Mouse (Mus musculus) ES-E14 (cell line): ENCODE data around the gene Dnajc6. TPM values are rescaled to one million over a fixed set of nuclear protein-coding genes. Genes with fewer than 3 reads are reported as not detected.
A peak's percentile ranks its signal among the peaks of the same experiment; 100 is the strongest.

Experiments used
- DNase-seq: peaks from one replicate; pipeline ENCODE4 v3.0.0-alpha.2; 2013; ENCODE audit warnings: low read depth, low spot score
- H3K27ac ChIP-seq: 2 replicates; pipeline ENCODE4 v1.5.1; 2012; ENCODE audit warnings: low read depth, mild to moderate bottlenecking, low read length, moderate library complexity, mixed read lengths; ENCODE audit not compliant: poor library complexity, insufficient read depth, severe bottlenecking
- H3K36me3 ChIP-seq: 2 replicates; pipeline ENCODE4 v1.6.1; 2012; ENCODE audit warnings: mild to moderate bottlenecking, low read length, moderate library complexity, mixed read lengths; ENCODE audit not compliant: control insufficient read depth, poor library complexity, insufficient read depth, severe bottlenecking
- H3K4me1 ChIP-seq, 2 experiments: fragments of 150-350 bp in 1 of 2; sonication (generic) in 1 of 2; 2 replicates each; pipeline ENCODE4 v1.6.1; 2012; ENCODE audit warnings: low read length in 2 of 2, mild to moderate bottlenecking in 1 of 2, mixed read lengths in 1 of 2; ENCODE audit not compliant: control insufficient read depth in 2 of 2, insufficient read depth in 2 of 2, poor library complexity in 1 of 2
- H3K4me3 ChIP-seq, 2 experiments: fragments of 150-350 bp in 1 of 2; sonication (generic) in 1 of 2; 2 replicates each; pipeline ENCODE4 v1.5.1; 2012; ENCODE audit warnings: low read length in 2 of 2, low read depth in 1 of 2, mild to moderate bottlenecking in 1 of 2, mixed read lengths in 1 of 2; ENCODE audit not compliant: insufficient read depth in 1 of 2, poor library complexity in 1 of 2, severe bottlenecking in 1 of 2
- H3K9ac ChIP-seq: 2 replicates; pipeline ENCODE4 v1.6.1; 2012; ENCODE audit warnings: low read depth, mild to moderate bottlenecking, low read length, mixed read lengths; ENCODE audit not compliant: poor library complexity, insufficient read depth, severe bottlenecking
- H3K9me3 ChIP-seq: fragments of 150-350 bp; sonication (generic); 2 replicates; pipeline ENCODE4 v1.6.1; 2012; ENCODE audit warnings: low read depth, mild to moderate bottlenecking, low read length; ENCODE audit not compliant: control insufficient read depth, insufficient read depth
- CHD2 ChIP-seq: IDR thresholded peaks from 2 replicates; pipeline ENCODE4 v1.6.1; 2014; ENCODE audit warnings: mild to moderate bottlenecking, low read depth, low read length, inconsistent platforms
- HCFC1 ChIP-seq: IDR thresholded peaks from 2 replicates; pipeline ENCODE4 v1.6.1; 2012; ENCODE audit warnings: low read length, inconsistent platforms, borderline replicate concordance; ENCODE audit not compliant: insufficient read depth
- MAFK ChIP-seq: IDR thresholded peaks from 2 replicates; pipeline ENCODE4 v1.6.1; 2014; ENCODE audit warnings: mild to moderate bottlenecking, low read depth, low read length, inconsistent platforms; ENCODE audit not compliant: insufficient read depth
- ZC3H11A ChIP-seq: IDR thresholded peaks from 2 replicates; pipeline ENCODE4 v1.6.1; 2012; ENCODE audit warnings: low read depth, mild to moderate bottlenecking, inconsistent platforms, low read length, borderline replicate concordance
- ZNF384 ChIP-seq: IDR thresholded peaks from 2 replicates; pipeline ENCODE4 v1.6.1; 2012; ENCODE audit warnings: low read depth, low read length, inconsistent platforms
- in situ Hi-C, 2 experiments: fragments of 600-800 bp; cut with MboI; formaldehyde crosslinking; loops; one replicate each; pipeline ENCODE4 v1.15.1; 2025; ENCODE audit warnings: low sequenced_read_pairs in 2 of 2, inconsistent platforms in 1 of 2; ENCODE audit not compliant: unreplicated experiment in 2 of 2
- total RNA-seq: library from RNA; depleted of rRNA; stranded (reverse); fragments of 300-350 nt; gene quantifications from 2 replicates; pipeline ENCODE4 v1.2.3, GENCODE M21; 2012

Dnajc6 gene
- total RNA-seq, 1 experiment = 7.2 TPM

GRCm38 (mm10) chr4:101637472-101637871, 141.0 kb downstream of the Dnajc6 start:
- in situ Hi-C loops = no loop called here
- TF ChIP-seq MAFK (no peak), ZNF384 (no peak), HCFC1 (no peak), ZC3H11A (no peak), CHD2 (no peak)
- no peaks in the 10 kb centered on the region for H3K4me1 ChIP-seq

DNA sequence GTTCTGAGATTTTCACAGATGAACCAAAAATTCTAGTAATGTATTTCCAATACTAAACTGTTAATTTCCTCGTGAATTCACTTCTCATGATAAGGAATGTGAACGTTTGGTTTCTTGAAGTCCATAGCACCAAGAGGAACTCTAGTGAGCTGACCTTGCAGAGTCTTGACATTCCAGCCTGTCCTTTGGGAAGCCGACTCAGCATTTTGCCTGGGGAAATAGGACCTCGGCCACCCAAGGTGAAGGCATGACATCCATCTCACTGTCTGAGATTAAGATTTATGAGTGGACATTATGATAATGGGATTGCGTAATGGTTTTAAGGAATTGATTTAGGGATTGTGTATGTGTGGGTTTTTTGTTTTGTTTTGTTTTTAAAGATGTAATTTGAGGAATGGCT, 144.2 kb downstream of the Dnajc6 start:
- Histone ChIP-seq H3K9me3 (no peaks in the 10 kb centered on the region), H3K4me3 (no peak overlapping the region), H3K36me3 (peaks cover 2% of the 10 kb centered on the region; the same call in 1 of the 2 replicates), H3K9ac (no peak overlapping the region), H3K27ac (no peak overlapping the region), H3K4me1 (no peaks in the 10 kb centered on the region)
- in situ Hi-C loops = no loop called here
- DNase-seq = no peak
- TF ChIP-seq ZNF384 (no peak), MAFK (peak; percentile 70)

More at GRCm38 (mm10) chr4:101637472-101637871, 141.0 kb downstream of the Dnajc6 start:
- no peaks in the 10 kb centered on the region for H3K9me3 ChIP-seq
- DNase-seq = no peak
- peaks cover 2% of the 10 kb centered on the region; the same call in 1 of the 2 replicates for H3K36me3 ChIP-seq
- H3K4me3 ChIP-seq = no peak overlapping the region
- no peak overlapping the region for H3K27ac ChIP-seq
- no peak overlapping the region for H3K9ac ChIP-seq

DNA sequence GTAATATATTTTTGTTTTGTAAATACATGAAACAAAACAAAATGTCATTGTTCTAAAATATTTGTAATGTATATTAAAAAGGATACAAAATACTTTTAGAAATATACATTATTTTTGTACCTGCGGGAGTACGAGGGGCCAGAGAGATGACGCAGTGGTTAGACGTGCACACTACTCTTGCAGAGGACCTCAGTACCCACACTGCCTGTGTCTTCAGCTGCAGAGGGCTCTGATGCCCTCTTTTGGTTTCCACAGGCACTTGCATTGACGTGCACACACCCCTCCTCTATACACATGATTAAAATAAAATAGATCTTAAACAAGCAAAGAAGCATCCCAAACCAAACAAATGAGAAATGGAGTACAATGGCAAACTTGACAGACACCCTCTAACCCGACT, 146.3 kb downstream of the Dnajc6 start:
- no peak for DNase-seq
- TF ChIP-seq ZNF384 (no peak), HCFC1 (no peak), CHD2 (no peak), ZC3H11A (no peak), MAFK (no peak)
- peaks cover 2% of the 10 kb centered on the region; the same call in 1 of the 2 replicates for H3K36me3 ChIP-seq
- H3K9ac ChIP-seq = no peak overlapping the region
- in situ Hi-C loops = no loop called here
- H3K4me1 ChIP-seq = no peaks in the 10 kb centered on the region
- H3K4me3 ChIP-seq = no peak overlapping the region
- H3K27ac ChIP-seq = no peak overlapping the region
- no peaks in the 10 kb centered on the region for H3K9me3 ChIP-seq

DNA sequence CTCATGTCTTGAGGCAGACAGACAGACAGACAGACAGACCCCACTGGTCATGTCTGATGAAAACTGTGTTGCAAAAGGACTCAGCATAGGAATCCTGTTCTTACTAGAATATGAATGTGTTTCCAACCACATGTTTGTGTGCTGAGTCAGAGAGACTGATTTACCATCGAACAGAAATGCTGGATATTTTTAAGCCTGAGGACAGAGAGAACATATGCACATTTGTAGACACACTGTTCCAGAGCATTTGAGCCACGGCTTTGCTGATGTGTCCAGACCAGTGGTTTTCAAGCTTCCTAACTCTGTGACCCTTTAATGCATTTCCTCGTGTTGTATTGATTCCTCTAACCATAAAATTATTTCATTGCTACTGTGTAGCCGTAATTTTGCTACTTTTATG, 146.8 kb downstream of the Dnajc6 start:
- Histone ChIP-seq H3K36me3 (peaks cover 2% of the 10 kb centered on the region; the same call in 1 of the 2 replicates), H3K27ac (no peak overlapping the region), H3K4me1 (no peaks in the 10 kb centered on the region), H3K9ac (no peak overlapping the region), H3K9me3 (no peaks in the 10 kb centered on the region), H3K4me3 (no peak overlapping the region)
- in situ Hi-C loops = no loop called here
- TF ChIP-seq ZNF384 (no peak), HCFC1 (no peak), CHD2 (no peak), MAFK (no peak), ZC3H11A (no peak)
- no peak for DNase-seq

DNA sequence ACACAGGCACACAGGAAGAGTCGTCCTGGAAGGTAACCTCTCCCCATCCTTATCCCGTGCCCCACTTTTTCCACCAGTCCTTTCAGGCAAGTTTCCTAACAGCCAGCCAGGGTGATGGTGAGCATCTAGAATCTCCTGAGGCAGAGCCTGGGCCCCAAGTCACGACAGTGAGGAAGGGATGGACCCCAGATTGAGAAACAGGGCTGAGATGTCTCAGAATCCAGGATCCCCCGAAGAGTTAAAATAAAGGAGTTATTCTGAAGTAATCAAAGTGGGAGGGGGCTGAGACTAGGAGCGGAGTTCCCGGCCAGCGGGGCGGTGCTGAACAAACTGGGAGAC, 150.4 kb downstream of the Dnajc6 start:
- peak overlapping the region; percentile 80 to 88 for H3K4me3 ChIP-seq
- no peaks in the 10 kb centered on the region for H3K36me3 ChIP-seq
- no peaks in the 10 kb centered on the region for H3K9me3 ChIP-seq
- in situ Hi-C loops = no loop called here
- DNase-seq = no peak
- no peak for TF ChIP-seq ZNF384
- no peak for TF ChIP-seq HCFC1
- TF ChIP-seq CHD2 = no peak
- no peak for TF ChIP-seq MAFK
- TF ChIP-seq ZC3H11A = no peak
- peaks cover 6% of the 10 kb centered on the region in 2 experiments; a peak in 2 of 4 replicates for H3K4me1 ChIP-seq
- H3K27ac ChIP-seq = no peak overlapping the region
- peak overlapping the region; percentile 92 for H3K9ac ChIP-seq
